Mouse (Mus musculus) ES-Bruce4 (cell line): Measurements from ENCODE around the gene Slc38a7.

ENCODE experiments used
- CTCF ChIP-seq: IDR thresholded peaks from one replicate; pipeline ENCODE4 v1.8.1; 2011; ENCODE audit warnings: low read depth, low read length
- EP300 ChIP-seq: IDR thresholded peaks from 2 replicates; pipeline ENCODE4 v1.6.1; 2011; ENCODE audit warnings: low read depth, low read length; ENCODE audit not compliant: insufficient read depth
- POLR2A ChIP-seq: IDR thresholded peaks from one replicate; pipeline ENCODE4 v1.8.1; 2011; ENCODE audit warnings: low read length; ENCODE audit not compliant: insufficient read depth

DNA sequence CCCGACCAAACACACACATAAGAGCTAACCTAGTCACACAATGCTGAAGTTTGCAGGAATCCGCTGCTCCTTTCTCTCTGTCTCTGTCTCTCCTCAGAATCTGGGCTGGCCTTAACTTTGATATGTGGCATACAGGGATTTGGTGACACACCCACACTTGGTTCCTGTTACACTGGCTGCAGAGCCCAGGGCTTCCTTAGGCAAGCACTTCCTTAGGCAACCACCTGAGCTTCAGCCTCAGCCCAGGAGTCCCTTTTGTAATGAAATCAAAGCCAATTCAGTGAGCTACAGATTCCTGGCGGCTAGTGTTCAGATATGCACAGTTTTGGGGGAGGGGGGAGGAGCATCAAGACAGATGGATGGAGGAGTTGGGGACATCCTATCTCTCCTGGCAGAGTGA lies 35.7 kb downstream of the Slc38a7 start:
- no peak for TF ChIP-seq CTCF
- TF ChIP-seq EP300, result peak; percentile 84
- no peak for TF ChIP-seq POLR2A
